Mouse (Mus musculus) bone marrow macrophage, adult 2 months (primary cell): Measurements from ENCODE around the gene Mthfd2l. TPM values are rescaled to one million over a fixed set of nuclear protein-coding genes. Genes with fewer than 3 reads are reported as not detected.

ENCODE experiments used
- H3K27ac ChIP-seq: 2 replicates; pipeline ENCODE4 v1.5.1; 2012; ENCODE audit warnings: low read depth, low read length; ENCODE audit not compliant: insufficient read depth
- H3K4me1 ChIP-seq: 2 replicates; pipeline ENCODE4 v1.6.1; 2012; ENCODE audit warnings: low read length; ENCODE audit not compliant: control insufficient read depth, insufficient read depth
- H3K4me3 ChIP-seq: 2 replicates; pipeline ENCODE4 v1.5.1; 2012; ENCODE audit warnings: mild to moderate bottlenecking, low read length, moderate library complexity; ENCODE audit not compliant: insufficient read depth
- CTCF ChIP-seq: IDR thresholded peaks from 2 replicates; pipeline ENCODE4 v1.5.1; 2012; ENCODE audit warnings: low read depth, mild to moderate bottlenecking, low read length, moderate library complexity
- POLR2A ChIP-seq: IDR thresholded peaks from 2 replicates; pipeline ENCODE4 v1.6.1; 2012; ENCODE audit warnings: mild to moderate bottlenecking, low read depth, low read length, borderline replicate concordance
- polyA plus RNA-seq: library from polyadenylated mRNA; stranded (reverse); fragments of >200 nt; gene quantifications from 2 replicates; pipeline ENCODE4 v1.2.4, GENCODE M21; 2012; ENCODE audit not compliant: missing spikeins, insufficient read depth, insufficient read length

The Mthfd2l gene
- polyA plus RNA-seq, 1 experiment, result 8.1 TPM

DNA sequence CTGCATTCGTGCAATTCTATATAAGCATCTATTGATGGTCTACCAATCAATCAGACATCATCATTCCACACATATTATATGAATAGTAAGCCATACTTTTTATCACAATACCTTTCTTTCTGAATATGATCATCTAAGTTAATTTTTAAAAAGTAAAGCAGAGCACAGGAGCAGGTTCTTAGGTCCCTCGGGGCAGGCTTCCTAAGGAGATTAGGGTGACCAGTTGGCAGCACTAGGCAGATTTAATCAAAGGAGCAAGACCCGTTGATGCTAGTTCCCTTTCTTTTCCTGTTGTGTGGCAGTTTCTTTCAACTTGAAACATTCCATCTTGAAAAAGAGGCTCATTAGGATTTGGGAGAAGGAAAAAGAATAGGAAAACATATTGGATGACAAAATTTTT lies 57.2 kb downstream of the Mthfd2l start:
- no peak overlapping the region for H3K27ac ChIP-seq
- TF ChIP-seq POLR2A (no peak), CTCF (no peak)

GRCm38 (mm10) chr5:90988592-90988991 lies 57.7 kb downstream of the Mthfd2l start:
- no peak overlapping the region for H3K4me3 ChIP-seq
- TF ChIP-seq CTCF (no peak), POLR2A (no peak)
- no peaks in the 10 kb centered on the region for H3K4me1 ChIP-seq
- no peak overlapping the region for H3K27ac ChIP-seq

More for the DNA sequence above, 57.2 kb downstream of the Mthfd2l start:
- Histone ChIP-seq H3K4me1 (no peaks in the 10 kb centered on the region), H3K4me3 (no peak overlapping the region)

- Histone ChIP-seq H3K27ac (no peak overlapping the region), H3K4me3 (no peak overlapping the region), H3K4me1 (peaks cover 5% of the 10 kb centered on the region)
- no peak for TF ChIP-seq POLR2A
- TF ChIP-seq CTCF, result no peak
Observed at GRCm38 (mm10) chr5:90999942-91000341, 69.0 kb downstream of the Mthfd2l start.

- H3K27ac ChIP-seq, result no peak overlapping the region
- no peak overlapping the region for H3K4me3 ChIP-seq
- TF ChIP-seq CTCF (no peak), POLR2A (no peak)
- H3K4me1 ChIP-seq, result no peaks in the 10 kb centered on the region
Observed at GRCm38 (mm10) chr5:91015216-91015615, 84.3 kb downstream of the Mthfd2l start.

DNA sequence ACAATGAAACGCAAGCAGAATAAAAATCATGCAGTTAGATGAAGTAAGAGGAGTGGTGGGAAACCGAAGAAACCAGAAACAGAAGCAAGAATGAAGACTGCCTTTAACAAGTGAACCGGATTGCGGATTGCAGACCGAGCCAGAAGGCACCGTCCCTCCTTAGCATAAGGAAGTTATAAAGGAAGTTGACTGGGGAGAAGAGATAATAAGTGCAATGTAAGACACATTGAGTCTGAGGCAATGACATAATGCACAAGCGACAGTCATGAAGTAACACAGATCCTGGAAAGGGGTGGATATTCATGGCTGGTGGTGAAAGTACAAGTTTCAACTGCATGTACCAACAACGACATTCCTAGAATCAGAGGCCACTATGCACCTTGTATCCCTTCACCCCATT lies 92.2 kb downstream of the Mthfd2l start:
- no peaks in the 10 kb centered on the region for H3K4me1 ChIP-seq
- no peak overlapping the region for H3K27ac ChIP-seq
- TF ChIP-seq POLR2A, result no peak
- no peak for TF ChIP-seq CTCF
- no peak overlapping the region for H3K4me3 ChIP-seq

DNA sequence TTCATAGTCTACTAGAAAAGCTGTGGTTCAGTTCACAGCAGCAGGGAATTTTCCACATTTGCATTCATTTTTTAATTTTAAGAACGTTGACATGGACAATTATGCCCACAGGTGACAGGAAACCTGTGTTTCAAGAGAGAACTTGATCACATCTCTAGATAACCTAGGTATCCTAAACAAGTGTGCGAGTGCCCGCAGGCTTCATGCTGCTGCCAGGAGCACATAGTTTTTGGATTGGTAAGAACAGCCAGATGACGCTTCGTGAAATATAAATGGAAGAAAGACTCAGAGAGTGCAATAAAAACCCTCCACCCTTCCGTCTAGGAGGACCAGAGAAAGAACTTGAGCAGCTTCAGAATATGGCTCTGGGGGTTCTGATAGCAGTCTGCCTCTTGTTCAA lies 96.2 kb downstream of the Mthfd2l start, which contains the start of gene Epgn:
Gene Epgn (plus strand): TSS at position 301 of the 400 bp plus-strand sequence.
- no peak for TF ChIP-seq CTCF

GRCm38 (mm10) chr5:91027840-91028239 lies 96.9 kb downstream of the Mthfd2l start:
- TF ChIP-seq POLR2A, result no peak
- no peak for TF ChIP-seq CTCF

More for the DNA sequence above, 96.2 kb downstream of the Mthfd2l start, which contains the start of gene Epgn:
- Histone ChIP-seq H3K4me3 (no peak within 1 kb of the TSS), H3K4me1 (no peaks in the 10 kb centered on the region), H3K27ac (no peak within 1 kb of the TSS)

GRCm38 (mm10) chr5:91030629-91031028 lies 99.7 kb downstream of the Mthfd2l start:
- Histone ChIP-seq H3K4me3 (no peak overlapping the region), H3K27ac (no peak overlapping the region), H3K4me1 (no peaks in the 10 kb centered on the region)
- TF ChIP-seq POLR2A, result no peak
- no peak for TF ChIP-seq CTCF

More at GRCm38 (mm10) chr5:91027840-91028239, 96.9 kb downstream of the Mthfd2l start:
- Histone ChIP-seq H3K27ac (no peak overlapping the region), H3K4me3 (no peak overlapping the region), H3K4me1 (no peaks in the 10 kb centered on the region)

DNA sequence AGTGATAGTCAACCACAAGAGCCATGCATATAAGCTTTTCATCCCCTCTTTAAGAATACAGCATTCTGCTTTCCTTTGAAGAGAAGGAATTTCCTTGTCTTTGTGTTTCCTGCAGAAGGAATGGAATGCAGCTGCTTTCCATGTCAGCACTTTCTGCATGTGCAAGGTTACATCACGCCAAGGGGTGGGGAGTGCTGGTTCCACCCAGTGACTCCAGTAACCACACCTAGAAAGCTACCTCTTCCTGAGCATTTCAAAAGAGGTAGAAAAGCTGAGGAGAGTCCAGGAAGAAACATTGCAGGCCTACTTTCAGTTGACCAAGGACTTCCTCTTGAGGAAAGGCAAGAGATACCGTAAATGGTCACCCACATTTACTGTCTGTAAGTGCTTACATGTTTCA lies 104.4 kb downstream of the Mthfd2l start:
- H3K4me1 ChIP-seq, result peaks cover 4% of the 10 kb centered on the region; the same call in 1 of the 2 replicates
- TF ChIP-seq POLR2A (no peak), CTCF (no peak)
- no peak overlapping the region for H3K27ac ChIP-seq
- no peak overlapping the region for H3K4me3 ChIP-seq

- TF ChIP-seq CTCF (no peak), POLR2A (no peak)
- Histone ChIP-seq H3K27ac (no peak overlapping the region), H3K4me3 (no peak overlapping the region), H3K4me1 (peaks cover 4% of the 10 kb centered on the region; the same call in 1 of the 2 replicates)
Observed at GRCm38 (mm10) chr5:91036628-91037027, 105.7 kb downstream of the Mthfd2l start.

DNA sequence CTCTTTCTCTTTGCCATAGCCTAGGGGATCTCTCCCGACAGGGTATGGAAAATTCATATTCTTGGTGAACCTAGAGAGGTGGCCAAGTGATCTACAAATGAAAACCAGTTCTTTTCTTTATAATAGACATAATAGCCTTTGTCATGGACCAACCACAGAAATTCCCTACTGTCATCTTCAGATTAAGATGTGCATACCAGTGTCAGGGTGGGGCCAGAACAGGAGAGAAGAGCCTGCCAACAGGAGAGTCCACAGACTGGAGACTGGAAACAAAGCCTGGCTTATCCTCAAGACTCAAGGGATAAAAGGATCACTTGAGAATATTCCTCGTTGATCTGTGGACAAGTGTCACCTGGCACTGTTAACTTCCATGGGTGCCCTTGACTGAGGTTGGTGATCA lies 106.8 kb downstream of the Mthfd2l start:
- TF ChIP-seq POLR2A, result no peak
- TF ChIP-seq CTCF, result no peak
- Histone ChIP-seq H3K4me3 (no peak overlapping the region), H3K4me1 (peaks cover 4% of the 10 kb centered on the region; the same call in 1 of the 2 replicates), H3K27ac (no peak overlapping the region)
